13 mouse cellular contexts compared by ENCODE assay signal in the genomic region with DNA sequence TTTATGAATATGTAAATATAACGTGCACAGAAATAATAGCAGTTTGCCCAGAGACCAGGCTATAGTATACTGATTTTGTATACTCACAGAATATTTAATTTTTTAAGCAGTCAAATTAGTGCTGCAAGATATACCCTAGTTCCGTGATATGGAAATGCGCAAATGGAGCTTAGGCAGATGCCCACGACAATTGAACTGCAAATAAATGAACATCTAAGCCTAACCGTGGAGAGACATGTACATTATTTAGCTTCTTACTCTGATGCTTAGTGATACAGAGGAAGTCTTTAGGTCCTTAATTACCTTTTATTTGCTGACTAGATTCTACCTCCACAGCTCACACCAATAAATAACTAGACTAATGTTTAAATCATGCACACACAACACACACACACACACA.
DNase-seq lines count a peak whose midpoint lies in the region; ATAC-seq and TF ChIP-seq lines count a peak whose summit lies in the region.
"Had no signal": no experiment of that assay in that cellular context is flagged by ENCODE, and none has a peak within 500 bp of the region (broad histone marks: within the 10 kb centered on the region; RNA-seq: fewer than 3 reads in every experiment).

No protein-coding gene starts in this region.

- H3K27ac ChIP-seq in embryonic facial prominence, embryonic 13.5 days = 0 out of 2 replicates have a peak overlapping the region, but pooled peaks have one; percentile 39
- H3K27ac ChIP-seq in forebrain, embryonic 13.5 days = peak overlapping the region; percentile 99
- peak overlapping the region; percentile 96 for H3K27ac ChIP-seq in hindbrain, embryonic 16.5 days (ENCODE audit: low read depth, low read length)
- peak overlapping the region; percentile 94 for H3K27ac ChIP-seq in midbrain, postnatal 0 days (ENCODE audit: low read depth, low read length)
- H3K27ac ChIP-seq: gastrocnemius, adult 2 months; intestine, embryonic 15.5 days had no signal

- ATAC-seq in embryonic facial prominence, embryonic 13.5 days (ENCODE audit: insufficient number of reproducible peaks, insufficient read depth, low FRiP score, low TSS enrichment, low read depth) = no peak
- no peak for ATAC-seq in forebrain, embryonic 13.5 days
- no peak for ATAC-seq in hindbrain, embryonic 16.5 days
- ATAC-seq in midbrain, postnatal 0 days (ENCODE audit: low FRiP score) = no peak
- ATAC-seq: intestine, embryonic 15.5 days had no signal

- DNase-seq in midbrain, postnatal 0 days (ENCODE audit: low spot score) = peak; percentile 20
- DNase-seq in right cerebral cortex, postnatal 14 days = no peak
- no peak for DNase-seq in layer of hippocampus, adult 18-20 months (ENCODE audit: low spot score in 2 of 2)
- no peak for DNase-seq in heart, postnatal 36 days
- DNase-seq: adrenal gland, postnatal 36 days; gastrocnemius, adult 2 months; heart, adult 11 months; lung, embryonic 14.5 days; thymus, postnatal 36 days had no signal

- no peak overlapping the region for H3K9ac ChIP-seq in embryonic facial prominence, embryonic 13.5 days
- H3K9ac ChIP-seq in forebrain, embryonic 13.5 days = peak overlapping the region; percentile 63
- peak overlapping the region; percentile 60 for H3K9ac ChIP-seq in hindbrain, embryonic 16.5 days (ENCODE audit: low read depth, low read length)
- peak overlapping the region; percentile 74; the same call in 1 of the 2 replicates for H3K9ac ChIP-seq in midbrain, postnatal 0 days (replicated peaks; ENCODE audit: low read length, poor library complexity, severe bottlenecking)
- H3K9ac ChIP-seq: intestine, embryonic 15.5 days; lung, embryonic 14.5 days had no signal

- H3K4me1 ChIP-seq in embryonic facial prominence, embryonic 13.5 days = peaks cover 34% of the 10 kb centered on the region
- peaks cover 37% of the 10 kb centered on the region for H3K4me1 ChIP-seq in forebrain, embryonic 13.5 days
- H3K4me1 ChIP-seq in hindbrain, embryonic 16.5 days (ENCODE audit: control insufficient read depth, insufficient read depth, low read depth, low read length) = no peaks in the 10 kb centered on the region; the same call in 1 of the 2 replicates
- H3K4me1 ChIP-seq in midbrain, postnatal 0 days (ENCODE audit: insufficient read depth, low read length) = no peaks in the 10 kb centered on the region

- intact Hi-C loops in heart, postnatal 36 days (cut with DNase I) = no loop called here

- H3K9me3 ChIP-seq in embryonic facial prominence, embryonic 13.5 days = no peaks in the 10 kb centered on the region
- H3K9me3 ChIP-seq in forebrain, embryonic 13.5 days (replicated peaks) = no peaks in the 10 kb centered on the region
- no peaks in the 10 kb centered on the region for H3K9me3 ChIP-seq in hindbrain, embryonic 16.5 days (ENCODE audit: control insufficient read depth, low read length)
- H3K9me3 ChIP-seq in midbrain, postnatal 0 days (ENCODE audit: low read length) = no peaks in the 10 kb centered on the region
- H3K9me3 ChIP-seq: intestine, embryonic 15.5 days had no signal

- 73% methylated on average over 5 of the region's 5 CpGs for WGBS in embryonic facial prominence, embryonic 13.5 days
- WGBS in forebrain, embryonic 13.5 days = 21% methylated on average over 5 of the region's 5 CpGs
- 30% methylated on average over 5 of the region's 5 CpGs for WGBS in hindbrain, embryonic 16.5 days
- 25% methylated on average over 5 of the region's 5 CpGs for WGBS in midbrain, postnatal 0 days

- H3K36me3 ChIP-seq in embryonic facial prominence, embryonic 13.5 days = no peaks in the 10 kb centered on the region
- no peaks in the 10 kb centered on the region for H3K36me3 ChIP-seq in forebrain, embryonic 13.5 days (ENCODE audit: poor library complexity, severe bottlenecking)
- no peaks in the 10 kb centered on the region for H3K36me3 ChIP-seq in hindbrain, embryonic 16.5 days (ENCODE audit: control insufficient read depth, insufficient read depth, low read length)
- H3K36me3 ChIP-seq in midbrain, postnatal 0 days (ENCODE audit: insufficient read depth, low read length) = no peaks in the 10 kb centered on the region
- H3K36me3 ChIP-seq: intestine, embryonic 15.5 days had no signal

- TF ChIP-seq CTCF in midbrain, postnatal 0 days (IDR thresholded peaks at IDR 0.05) = no peak

- no peaks in the 10 kb centered on the region for H3K27me3 ChIP-seq in embryonic facial prominence, embryonic 13.5 days
- H3K27me3 ChIP-seq in forebrain, embryonic 13.5 days = no peaks in the 10 kb centered on the region
- no peaks in the 10 kb centered on the region for H3K27me3 ChIP-seq in hindbrain, embryonic 16.5 days (replicated peaks; ENCODE audit: control insufficient read depth, insufficient read depth, low read length)
- H3K27me3 ChIP-seq in midbrain, postnatal 0 days (ENCODE audit: insufficient read depth, low read length) = no peaks in the 10 kb centered on the region
- H3K27me3 ChIP-seq: intestine, embryonic 15.5 days had no signal

- H3K4me3 ChIP-seq in embryonic facial prominence, embryonic 13.5 days = no peak overlapping the region
- peak overlapping the region; percentile 32 for H3K4me3 ChIP-seq in forebrain, embryonic 13.5 days
- H3K4me3 ChIP-seq in hindbrain, embryonic 16.5 days (ENCODE audit: low read length) = peak overlapping the region; percentile 44
- peak overlapping the region; percentile 36 for H3K4me3 ChIP-seq in midbrain, postnatal 0 days (ENCODE audit: low read depth, low read length)
- H3K4me3 ChIP-seq: gastrocnemius, adult 2 months; intestine, embryonic 15.5 days had no signal

- peak overlapping the region; percentile 57 for H3K4me2 ChIP-seq in embryonic facial prominence, embryonic 13.5 days
- H3K4me2 ChIP-seq in forebrain, embryonic 13.5 days = peak overlapping the region; percentile 63
- H3K4me2 ChIP-seq in hindbrain, embryonic 16.5 days (ENCODE audit: low read length) = peak overlapping the region; percentile 68
- peak overlapping the region; percentile 64 for H3K4me2 ChIP-seq in midbrain, postnatal 0 days (ENCODE audit: low read depth, low read length, poor library complexity, severe bottlenecking)
- H3K4me2 ChIP-seq: intestine, embryonic 15.5 days; lung, embryonic 14.5 days had no signal

Comparison
In these comparisons a context has a peak if more than half of its experiments do, and no peak if none do; other contexts are left out.
1. H3K27ac ChIP-seq: peak in every context shown above with its lines; median percentile 99 in forebrain, embryonic 13.5 days; 96 in hindbrain, embryonic 16.5 days; 94 in midbrain, postnatal 0 days; 39 in embryonic facial prominence, embryonic 13.5 days.